Comparison of ENCODE assay signal across 8 mouse cellular contexts in the genomic region with DNA sequence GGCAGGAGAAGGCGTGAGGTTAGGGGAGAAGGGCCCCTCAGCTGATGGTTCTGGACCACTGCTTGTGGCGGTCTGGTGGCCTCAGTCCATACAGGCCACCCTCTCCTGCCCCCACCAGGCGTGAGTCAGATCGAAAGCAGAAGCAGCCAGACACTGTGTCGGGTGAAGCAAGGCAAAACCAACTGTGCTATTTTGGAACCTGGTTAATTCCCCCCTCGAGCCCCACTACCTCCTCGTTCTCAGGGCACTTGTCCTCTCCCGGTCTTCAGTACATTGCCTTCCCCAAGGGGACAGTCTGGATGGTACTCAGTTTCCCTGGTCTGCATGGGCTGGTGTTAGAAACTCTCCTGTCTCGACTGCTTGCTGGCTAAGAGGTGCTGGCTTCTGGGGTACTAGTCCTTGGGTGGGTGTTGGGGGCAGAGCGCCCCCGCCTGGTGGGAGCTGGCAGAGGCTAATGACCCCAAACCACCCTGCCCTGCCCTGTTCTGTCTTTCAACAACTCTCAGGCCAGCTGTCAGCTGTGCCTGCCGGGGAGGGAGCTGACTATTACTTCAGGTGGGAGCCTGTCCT. TPM values are rescaled to one million over a fixed set of nuclear protein-coding genes. Genes with fewer than 3 reads are reported as not detected.
DNase-seq lines count a peak whose midpoint lies in the region; TF ChIP-seq lines count a peak whose summit lies in the region.

No protein-coding gene starts in this region.

- DNase-seq in gastrocnemius, adult 18-20 months (ENCODE audit: low spot score): peak; percentile 73
- DNase-seq in gastrocnemius, postnatal 4 days (ENCODE audit: low spot score in 2 of 2): no peak
- DNase-seq in ES-CJ7 (ENCODE audit: low read depth, low spot score): peak; percentile 28
- no peak for DNase-seq in heart, embryonic 10.5 days (ENCODE audit: low spot score)
- peak; percentile 45 for DNase-seq in lung, adult 2 months
- DNase-seq in spleen, postnatal 36 days (ENCODE audit: low spot score in 2 of 2): peak; percentile 94 to 95
- no peak for DNase-seq in neural tube, embryonic 10.5 days (ENCODE audit: extremely low spot score, low spot score)
- DNase-seq in urinary bladder, adult 2 months (ENCODE audit: low spot score): no peak

- peaks cover 50% of the 10 kb centered on the region for H3K4me1 ChIP-seq in heart, embryonic 10.5 days
- peaks cover 17% of the 10 kb centered on the region for H3K4me1 ChIP-seq in lung, adult 2 months (ENCODE audit: control insufficient read depth, insufficient read depth, low read length)

- 36% methylated on average over 12 of the region's 12 CpGs for WGBS in heart, embryonic 10.5 days
- 45% methylated on average over 12 of the region's 12 CpGs for WGBS in lung, adult 2 months

- TF ChIP-seq CTCF in lung, adult 2 months (IDR thresholded peaks at IDR 0.05; ENCODE audit: insufficient read depth, low read length): peak; percentile 30

- 0 out of 2 replicates have a peak, but pooled peaks cover 4% of the 10 kb centered on the region for H3K27me3 ChIP-seq in heart, embryonic 10.5 days (ENCODE audit: insufficient read depth, poor library complexity, severe bottlenecking)

- H3K36me3 ChIP-seq in heart, embryonic 10.5 days: peaks cover 9% of the 10 kb centered on the region; the same call in 1 of the 2 replicates

- TF ChIP-seq POLR2A in lung, adult 2 months (IDR thresholded peaks at IDR 0.05; ENCODE audit: borderline replicate concordance, extremely low read depth, low read depth, low read length): no peak

- peaks cover 10% of the 10 kb centered on the region for H3K9me3 ChIP-seq in heart, embryonic 10.5 days

- H3K27ac ChIP-seq in heart, embryonic 10.5 days: peak overlapping the region; percentile 48; the same call in 1 of the 2 replicates

- peak overlapping the region; percentile 9; the same call in 1 of the 2 replicates for H3K4me3 ChIP-seq in heart, embryonic 10.5 days
- H3K4me3 ChIP-seq in lung, adult 2 months (replicated peaks; ENCODE audit: extremely low read depth, low read depth, low read length): no peak overlapping the region

RNA-seq across cellular contexts. Expression of a gene that starts 32.0 kb away (rescaled TPM):
- total RNA-seq in gastrocnemius, adult 18-20 months (2021): 100 to 1,000 TPM in 1 of 2 experiments, 10 to 100 TPM in 1; 93.6 to 108 TPM
- total RNA-seq in gastrocnemius, postnatal 4 days (2021): 10 to 100 TPM; 62.2 to 72.7 TPM
- polyA plus RNA-seq in heart, embryonic 10.5 days (2016; fragmentation: Nextera tagmentation; extraction: Ambion mirVana): 15.3 and 19.3 TPM in 2 replicates
- 43.4 and 51.1 TPM in 2 replicates for polyA plus RNA-seq in lung, adult 2 months (2012; rRNA removed)
- polyA plus RNA-seq in urinary bladder, adult 2 months (2012; rRNA removed): 14.5 and 20.3 TPM in 2 replicates

RNA-seq across cellular contexts. Expression of a gene that starts 42.1 kb away (rescaled TPM):
- not detected for total RNA-seq in gastrocnemius, adult 18-20 months (2021)
- not detected for total RNA-seq in gastrocnemius, postnatal 4 days (2021)
- polyA plus RNA-seq in heart, embryonic 10.5 days (2016; fragmentation: Nextera tagmentation; extraction: Ambion mirVana): 0.49 and 0.67 TPM in 2 replicates
- polyA plus RNA-seq in lung, adult 2 months (2012; rRNA removed): 1.9 and 2.0 TPM in 2 replicates
- polyA plus RNA-seq in urinary bladder, adult 2 months (2012; rRNA removed): 0.09 TPM in 1 of 2 replicates, not detected in the other

Comparison
In these comparisons a context has a peak if more than half of its experiments do, and no peak if none do; other contexts are left out.
1. DNase-seq: peak in gastrocnemius, adult 18-20 months (single experiment), ES-CJ7 (single experiment), lung, adult 2 months (single experiment) and spleen, postnatal 36 days (2 of 2); none in gastrocnemius, postnatal 4 days (0 of 2), heart, embryonic 10.5 days (single experiment), neural tube, embryonic 10.5 days (single experiment) and urinary bladder, adult 2 months (single experiment).